Mouse (Mus musculus) C2C12 (cell line): ENCODE results near the gene AW549877.

Experiments
- CEBPB ChIP-seq: IDR thresholded peaks from one replicate; pipeline ENCODE4 v1.6.1; 2011; ENCODE audit warnings: low read depth, mild to moderate bottlenecking, control low read depth, moderate library complexity
- CTCF ChIP-seq: IDR thresholded peaks from one replicate; pipeline ENCODE4 v1.5.1; 2011; ENCODE audit not compliant: control insufficient read depth, insufficient read depth, insufficient read length
- FOSL1 ChIP-seq: IDR thresholded peaks from one replicate; pipeline ENCODE4 v1.8.0; 2011; ENCODE audit warnings: mild to moderate bottlenecking, low read length; ENCODE audit not compliant: poor library complexity, insufficient read depth, severe bottlenecking
- MAX ChIP-seq: IDR thresholded peaks from one replicate; pipeline ENCODE4 v1.6.1; 2011; ENCODE audit warnings: mild to moderate bottlenecking, control low read depth
- MYOD1 ChIP-seq: IDR thresholded peaks from one replicate; pipeline ENCODE4 v1.6.1; 2011; ENCODE audit warnings: low read depth; ENCODE audit not compliant: control insufficient read depth, insufficient read length
- MYOG ChIP-seq: IDR thresholded peaks from one replicate; pipeline ENCODE4 v1.6.1; 2011; ENCODE audit not compliant: control insufficient read depth, insufficient read length; ENCODE audit errors: extremely low read depth
- USF1 ChIP-seq: IDR thresholded peaks from one replicate; pipeline ENCODE4 v1.6.1; 2011; ENCODE audit warnings: low read depth, mild to moderate bottlenecking, control low read depth, moderate library complexity

- TF ChIP-seq CTCF (no peak), MAX (no peak), FOSL1 (no peak), CEBPB (no peak), USF1 (no peak), MYOD1 (no peak), MYOG (no peak)
These were observed 46.9 kb upstream of the AW549877 start for GRCm38 (mm10) chr15:4042423-4042822.
